Mouse (Mus musculus) heart, adult 2 months (tissue): ENCODE measurements around the gene Ttc38. TPM values are rescaled to one million over a fixed set of nuclear protein-coding genes. Genes with fewer than 3 reads are reported as not detected.
A peak's percentile ranks its signal among the peaks of the same experiment; 100 is the strongest.

Experiments used
- DNase-seq, 2 experiments: peaks; one replicate each; pipeline ENCODE4 v3.0.0; 2021
- H3K27ac ChIP-seq: fragments of 200-600 bp; 2 replicates; pipeline ENCODE4 v1.8.1; 2022
- H3K27me3 ChIP-seq: fragments of 200-500 bp; 2 replicates; pipeline ENCODE4 v1.6.1; 2012; ENCODE audit warnings: mild to moderate bottlenecking, low read length, inconsistent platforms, mixed read lengths; ENCODE audit not compliant: control insufficient read depth, insufficient read depth
- H3K36me3 ChIP-seq: fragments of 200-500 bp; 2 replicates; pipeline ENCODE4 v1.6.1; 2012; ENCODE audit warnings: low read length, inconsistent platforms; ENCODE audit not compliant: control insufficient read depth, insufficient read depth
- H3K4me1 ChIP-seq: fragments of 200-500 bp; 2 replicates; pipeline ENCODE4 v1.6.1; 2011; ENCODE audit warnings: low read length; ENCODE audit not compliant: control insufficient read depth, insufficient read depth
- H3K4me3 ChIP-seq: fragments of 200-600 bp; 2 replicates; pipeline ENCODE4 v1.8.1; 2022
- H3K79me2 ChIP-seq: fragments of 200-500 bp; replicated peaks from 2 replicates; pipeline ENCODE4 v1.6.1; 2012; ENCODE audit warnings: mild to moderate bottlenecking, inconsistent platforms, low read length, moderate library complexity, mixed read lengths; ENCODE audit not compliant: control insufficient read depth, insufficient read depth
- H3K9ac ChIP-seq: fragments of 200-500 bp; 2 replicates; pipeline ENCODE4 v1.6.1; 2012; ENCODE audit warnings: low read depth, mild to moderate bottlenecking, control low read depth, inconsistent platforms, low read length, mixed read lengths
- CTCF ChIP-seq: fragments of 200-600 bp; IDR thresholded peaks from 2 replicates; pipeline ENCODE4 v1.8.1; 2022; ENCODE audit warnings: antibody characterized with exemption, mild to moderate bottlenecking, moderate library complexity
- EP300 ChIP-seq: fragments of 200-500 bp; IDR thresholded peaks from 2 replicates; pipeline ENCODE4 v1.6.1; 2011; ENCODE audit warnings: low read depth, low read length, control low read depth; ENCODE audit not compliant: insufficient read depth
- POLR2A ChIP-seq: fragments of 200-500 bp; IDR thresholded peaks from 2 replicates; pipeline ENCODE4 v1.6.1; 2011; ENCODE audit warnings: mild to moderate bottlenecking, low read depth, low read length, control low read depth; ENCODE audit not compliant: insufficient read depth
- WGBS: fragments of 180-500 bp; shearing (Covaris S2); methylation state at CpG from one replicate; pipeline ENCODE4 v1.1.7; 2018; 5-methylcytosine and 5-hydroxymethylcytosine counted together
- intact Hi-C: fragments of 180-260 bp; cut with DNase I; formaldehyde crosslinking; loops from one replicate; pipeline ENCODE4 v1.15.1; 2025
- polyA plus RNA-seq: library from polyadenylated mRNA; depleted of rRNA; stranded (reverse); fragments of >200 nt; gene quantifications from 2 replicates; pipeline ENCODE4 v1.2.3, GENCODE M21; 2012
- total RNA-seq, 2 experiments: library from RNA; stranded (reverse); gene quantifications; 2 replicates each; pipeline ENCODE4 v1.2.3; 2021

Gene Ttc38
- total and polyA plus RNA-seq, 3 experiments, result 6.8 to 21.1 (median 15.3) TPM

GRCm38 (mm10) chr15:85788633-85789032 lies 43.5 kb upstream of the Ttc38 start:
- 49% methylated on average over 16 of the region's 16 CpGs for WGBS
- intact Hi-C loops, result no loop called here

GRCm38 (mm10) chr15:85791449-85791848 lies 40.7 kb upstream of the Ttc38 start:
- no peak for DNase-seq
- H3K79me2 ChIP-seq, result no peaks in the 10 kb centered on the region
- H3K36me3 ChIP-seq, result peaks cover 11% of the 10 kb centered on the region
- no peak overlapping the region for H3K9ac ChIP-seq
- no peak overlapping the region for H3K4me3 ChIP-seq
- intact Hi-C loops, result loop anchor here (5.0 kb wide), 1 partner anchor 34 kb away; no protein-coding TSS in a partner anchor
- H3K27ac ChIP-seq, result no peak overlapping the region
- no peaks in the 10 kb centered on the region for H3K27me3 ChIP-seq
- peaks cover 2% of the 10 kb centered on the region; the same call in 1 of the 2 replicates for H3K4me1 ChIP-seq
- TF ChIP-seq POLR2A (no peak), CTCF (no peak), EP300 (no peak)
- WGBS, result 74% methylated on average over 4 of the region's 4 CpGs

More at GRCm38 (mm10) chr15:85788633-85789032, 43.5 kb upstream of the Ttc38 start:
- no peak overlapping the region for H3K9ac ChIP-seq
- no peaks in the 10 kb centered on the region for H3K79me2 ChIP-seq
- H3K36me3 ChIP-seq, result peaks cover 11% of the 10 kb centered on the region
- H3K27me3 ChIP-seq, result no peaks in the 10 kb centered on the region
- TF ChIP-seq CTCF (no peak), POLR2A (no peak), EP300 (no peak)
- H3K4me1 ChIP-seq, result peaks cover 2% of the 10 kb centered on the region; the same call in 1 of the 2 replicates
- H3K4me3 ChIP-seq, result no peak overlapping the region
- H3K27ac ChIP-seq, result peak overlapping the region; percentile 40
- peak in 1 of 2 experiments; percentile 17 for DNase-seq

DNA sequence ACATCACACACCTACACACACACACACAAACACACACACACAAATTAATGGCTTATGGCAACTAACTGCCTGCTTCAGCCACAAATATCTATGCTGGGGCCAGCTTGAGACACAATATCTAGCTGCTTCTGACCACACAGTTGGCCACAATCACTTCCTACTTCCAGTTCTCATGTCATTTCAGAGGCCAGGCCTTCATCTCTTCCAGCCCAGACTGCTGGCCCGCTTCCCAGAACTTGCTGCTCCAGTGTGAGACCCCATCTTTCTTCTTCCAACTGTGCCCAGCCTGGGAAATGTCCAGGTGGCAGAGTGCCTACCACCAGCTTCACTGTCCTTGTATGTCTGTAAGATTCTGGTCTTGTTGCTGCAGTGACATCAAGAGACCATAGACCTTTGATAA lies 39.3 kb upstream of the Ttc38 start:
- no peak overlapping the region for H3K27ac ChIP-seq
- 38% methylated on average over 1 of the region's 1 CpGs for WGBS

DNA sequence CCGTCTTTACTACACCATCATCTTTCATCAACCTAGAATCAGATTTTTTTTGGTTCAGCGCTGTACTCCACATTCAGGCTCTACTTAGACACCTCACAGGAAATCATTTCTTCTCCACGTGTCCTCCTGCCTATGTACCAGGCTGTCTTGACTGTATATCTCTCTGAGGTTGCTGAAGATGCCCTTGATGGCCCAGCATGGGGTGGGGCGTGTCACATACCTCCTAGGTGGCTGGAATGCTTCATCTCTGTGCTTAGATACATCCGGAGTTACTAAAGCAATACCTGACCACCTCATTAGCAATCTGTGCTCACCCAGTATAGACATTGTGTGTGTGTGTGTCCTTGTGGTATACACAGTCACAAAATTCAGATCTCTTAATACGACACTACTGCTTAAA lies 36.6 kb upstream of the Ttc38 start:
- Histone ChIP-seq H3K36me3 (peaks cover 15% of the 10 kb centered on the region), H3K9ac (no peak overlapping the region), H3K4me1 (no peaks in the 10 kb centered on the region), H3K27ac (no peak overlapping the region), H3K79me2 (no peaks in the 10 kb centered on the region), H3K27me3 (no peaks in the 10 kb centered on the region), H3K4me3 (no peak overlapping the region)
- intact Hi-C loops, result no loop called here
- TF ChIP-seq CTCF, result no peak
- TF ChIP-seq POLR2A, result no peak
- no peak for TF ChIP-seq EP300
- no peak for DNase-seq
- WGBS, result 67% methylated on average over 6 of the region's 6 CpGs

More for the DNA sequence above, 39.3 kb upstream of the Ttc38 start:
- Histone ChIP-seq H3K9ac (no peak overlapping the region), H3K79me2 (no peaks in the 10 kb centered on the region), H3K4me1 (peaks cover 2% of the 10 kb centered on the region; the same call in 1 of the 2 replicates), H3K36me3 (peaks cover 11% of the 10 kb centered on the region), H3K27me3 (no peaks in the 10 kb centered on the region), H3K4me3 (no peak overlapping the region)
- intact Hi-C loops, result loop anchor here (5.0 kb wide), 1 partner anchor 36 kb away; no protein-coding TSS in a partner anchor
- DNase-seq, result peak; percentile 67 to 79
- TF ChIP-seq POLR2A (no peak), CTCF (no peak), EP300 (no peak)

- Histone ChIP-seq H3K36me3 (peaks cover 4% of the 10 kb centered on the region; the same call in 1 of the 2 replicates), H3K27ac (peak overlapping the region; percentile 68), H3K4me3 (no peak overlapping the region), H3K4me1 (no peaks in the 10 kb centered on the region; the same call in 1 of the 2 replicates), H3K27me3 (no peaks in the 10 kb centered on the region), H3K9ac (peak overlapping the region; percentile 28), H3K79me2 (no peaks in the 10 kb centered on the region)
- no peak for TF ChIP-seq POLR2A
- peak; percentile 39; the same call in 1 of the 2 replicates for TF ChIP-seq EP300
- WGBS, result 62% methylated on average over 8 of the region's 8 CpGs
- intact Hi-C loops, result no loop called here
- DNase-seq, result peak in 1 of 2 experiments; percentile 68
Measured at GRCm38 (mm10) chr15:85798676-85799075, 33.4 kb upstream of the Ttc38 start.

DNA sequence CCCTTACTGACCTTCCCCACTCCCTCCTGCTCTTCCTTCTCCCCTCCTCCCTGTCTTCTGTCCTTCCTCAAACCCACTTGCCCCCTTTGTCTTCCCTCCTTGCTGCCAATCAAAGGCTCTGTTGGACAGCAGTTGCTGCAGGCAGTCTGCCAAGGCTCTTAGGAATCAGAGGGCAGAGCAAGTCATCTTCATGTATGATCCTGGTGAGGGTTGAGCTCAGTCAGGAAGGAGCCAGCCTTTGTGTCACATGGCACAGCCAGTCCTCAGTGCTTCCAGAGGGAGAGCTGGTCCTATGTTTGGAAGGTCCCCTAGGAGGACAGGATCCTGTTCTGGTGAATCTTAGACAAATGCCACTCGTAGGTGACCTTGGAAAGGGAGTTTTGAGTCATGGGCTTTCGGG lies 29.2 kb upstream of the Ttc38 start:
- no peak for TF ChIP-seq POLR2A
- 0 out of 2 replicates have a peak, but pooled peaks have one; percentile 43 for TF ChIP-seq EP300
- TF ChIP-seq CTCF, result no peak
- 63% methylated on average over 2 of the region's 2 CpGs for WGBS
- no peaks in the 10 kb centered on the region for H3K27me3 ChIP-seq
- no peak overlapping the region for H3K9ac ChIP-seq
- DNase-seq, result peak; percentile 54 to 67
- no peak overlapping the region for H3K4me3 ChIP-seq
- H3K79me2 ChIP-seq, result no peaks in the 10 kb centered on the region
- peaks cover 3% of the 10 kb centered on the region; the same call in 1 of the 2 replicates for H3K36me3 ChIP-seq
- peak overlapping the region; percentile 45 for H3K27ac ChIP-seq
- H3K4me1 ChIP-seq, result no peaks in the 10 kb centered on the region; the same call in 1 of the 2 replicates
- intact Hi-C loops, result loop anchor here (5.0 kb wide), 1 partner anchor 61 kb away; no protein-coding TSS in a partner anchor
